Mouse (Mus musculus): ENCODE measurements around the gene Flna.
A peak's percentile ranks its signal among the peaks of the same experiment; 100 is the strongest.

Flna gene

DNA sequence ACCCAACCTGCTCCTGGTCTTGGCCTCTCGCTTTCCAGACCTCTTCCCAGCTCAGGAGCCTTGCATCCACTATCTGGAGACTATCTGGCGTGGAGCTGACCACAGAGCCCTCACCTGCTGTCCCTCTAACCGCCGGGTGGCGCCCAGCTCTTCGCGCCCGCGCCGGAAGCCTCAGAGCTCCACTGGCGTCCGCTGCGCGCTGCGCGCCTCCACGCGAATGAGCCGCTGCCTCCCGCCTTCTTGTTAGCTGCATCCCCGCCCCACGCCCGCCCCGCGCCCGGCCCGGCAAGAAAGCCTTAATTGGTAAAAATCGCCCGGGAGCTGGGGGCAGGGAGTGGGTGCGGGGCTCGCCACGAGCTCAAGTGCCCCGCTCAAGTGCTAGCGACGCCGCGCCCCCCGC, at the start of gene Flna:
TSS of gene Flna (minus strand) at position 206 of the 400 bp plus-strand sequence.
- DNase-seq (ENCODE audit: low spot score), result peak; percentile 69

DNA sequence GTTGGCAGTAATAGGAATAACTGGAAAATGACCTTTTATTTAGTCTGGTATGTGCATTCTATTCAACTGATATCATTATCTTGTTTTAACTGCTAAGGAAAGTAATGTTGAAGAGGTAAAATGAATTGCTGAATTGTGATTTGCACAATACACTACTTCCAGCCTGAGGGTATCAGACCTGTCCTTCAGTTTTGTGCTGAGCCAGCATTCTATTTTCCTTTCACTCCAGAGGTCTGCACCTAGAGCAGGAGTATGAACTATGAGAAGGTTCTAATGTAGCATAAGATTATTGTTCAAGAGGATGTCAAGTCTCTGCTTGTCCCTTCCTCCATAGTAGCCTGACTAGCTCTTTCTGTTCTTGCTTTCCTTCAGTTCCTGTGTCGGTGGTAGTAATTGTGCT, 48.7 kb upstream of the Flna start:
- DNase-seq (ENCODE audit: low spot score), result no peak

DNA sequence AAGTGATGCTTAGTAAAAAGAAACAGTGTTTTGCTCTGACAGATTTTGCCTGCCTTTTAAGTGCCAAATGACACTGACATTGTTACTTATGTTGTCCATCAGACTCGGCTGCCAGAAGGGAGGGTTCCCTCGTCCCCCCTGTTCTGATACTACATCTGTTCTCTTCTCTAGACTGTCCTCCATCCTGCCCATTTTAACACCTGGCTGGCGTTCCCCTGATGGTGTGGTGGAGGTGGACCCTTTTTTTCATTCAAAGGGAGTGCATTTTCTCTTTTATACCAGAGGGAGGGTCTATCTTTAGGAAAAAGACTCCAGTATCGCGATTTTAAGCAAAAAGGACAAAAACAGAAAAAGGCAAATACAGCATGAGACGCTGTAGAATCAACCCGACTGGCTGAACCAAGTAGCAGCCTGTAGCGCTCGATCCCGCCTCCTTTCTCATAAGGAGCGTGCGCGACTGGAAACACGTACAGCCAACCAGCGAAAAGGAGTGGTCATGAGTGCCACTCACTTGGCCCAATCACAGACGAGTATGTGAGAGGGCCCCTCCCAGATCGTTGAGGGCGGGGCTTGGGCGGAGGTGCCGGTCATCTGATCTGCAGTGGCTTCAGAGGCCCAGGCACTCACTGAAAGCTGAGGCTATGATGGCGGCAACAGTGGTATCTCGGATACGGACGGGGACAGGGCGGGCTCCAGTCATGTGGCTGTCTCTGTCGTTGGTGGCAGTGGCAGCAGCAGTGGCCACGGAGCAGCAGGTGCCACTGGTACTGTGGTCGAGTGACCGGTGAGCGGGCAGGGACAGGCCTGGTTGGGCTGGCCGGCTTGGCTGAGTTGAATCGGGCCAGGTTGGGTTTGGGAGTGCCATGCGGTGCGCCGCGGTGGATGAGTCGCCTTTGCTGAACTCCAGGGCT, 47.2 kb upstream of the Flna start, which contains the start of gene Atp6ap1:
TSS of gene Atp6ap1 (plus strand) at position 560 of the 911 bp plus-strand sequence.
- DNase-seq (ENCODE audit: low spot score), result peak; percentile 90

DNA sequence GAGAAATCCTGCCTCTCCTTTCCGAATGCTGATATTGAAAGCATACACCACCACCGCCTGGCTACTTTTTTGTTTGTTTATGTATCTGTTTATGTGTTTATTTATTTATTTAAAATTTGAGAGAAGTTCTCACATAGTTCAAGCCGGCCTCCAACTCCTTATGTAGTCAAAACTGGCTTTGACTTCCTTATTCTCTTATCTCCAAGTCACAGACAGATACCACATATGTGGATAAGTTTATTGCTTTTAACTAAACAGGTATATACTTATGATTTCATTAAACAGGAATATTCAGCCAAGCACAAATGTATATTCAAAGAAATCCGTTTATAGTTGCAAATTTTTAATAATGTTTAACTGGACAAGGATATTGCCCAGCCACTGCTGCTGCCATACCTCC, 43.8 kb upstream of the Flna start:
- no peak for DNase-seq (ENCODE audit: low spot score)

DNA sequence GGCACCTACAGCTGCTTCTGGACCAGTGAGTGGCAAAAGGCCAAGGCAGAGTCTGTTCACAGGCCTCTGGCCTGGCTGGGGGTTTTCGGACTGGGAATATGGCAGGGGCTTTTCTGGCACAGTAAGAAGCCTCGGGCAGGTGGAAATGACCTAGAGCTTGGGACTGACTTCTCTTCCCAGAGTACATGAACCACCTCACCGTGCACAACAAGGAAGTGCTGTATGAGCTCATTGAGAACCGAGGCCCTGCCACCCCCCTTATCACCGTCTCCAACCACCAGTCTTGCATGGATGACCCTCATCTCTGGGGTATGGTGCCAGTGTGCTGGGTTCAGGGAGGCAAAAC, 33.4 kb upstream of the Flna start:
- no peak for DNase-seq (ENCODE audit: low spot score)

DNA sequence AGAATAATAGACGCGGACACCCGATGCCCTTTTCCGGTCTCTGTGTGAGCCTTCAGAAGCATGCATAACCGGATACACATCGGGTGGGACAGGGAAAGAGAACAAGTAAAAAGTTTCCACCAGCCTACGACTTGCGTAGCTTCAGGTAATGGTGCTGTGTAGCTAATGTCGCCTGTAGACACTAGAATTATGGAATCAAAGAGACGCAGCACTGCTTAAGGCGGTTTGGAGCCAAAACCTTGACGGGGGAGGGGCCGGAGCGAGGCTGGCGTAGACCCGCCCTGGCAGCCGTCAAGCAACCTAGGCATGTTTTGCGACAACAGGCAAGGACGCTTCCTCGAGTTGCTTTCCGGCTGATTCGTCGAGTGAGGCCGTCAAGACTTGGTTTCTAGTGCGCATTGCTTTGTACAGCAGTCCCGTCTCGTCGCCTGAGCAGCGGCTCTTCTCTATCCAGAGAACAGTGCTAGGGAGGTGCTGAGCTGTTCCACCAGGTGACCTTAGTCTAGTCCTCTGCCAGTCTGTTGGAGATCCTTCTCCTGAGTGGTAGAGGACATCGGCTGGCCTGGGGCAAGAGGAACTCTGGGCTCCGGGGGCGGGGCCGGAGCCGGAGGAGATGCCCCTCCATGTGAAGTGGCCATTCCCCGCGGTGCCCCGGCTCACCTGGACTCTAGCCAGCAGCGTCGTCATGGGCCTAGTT, 32.9 kb upstream of the Flna start:
- DNase-seq (ENCODE audit: low spot score), result peak; percentile 80

DNA sequence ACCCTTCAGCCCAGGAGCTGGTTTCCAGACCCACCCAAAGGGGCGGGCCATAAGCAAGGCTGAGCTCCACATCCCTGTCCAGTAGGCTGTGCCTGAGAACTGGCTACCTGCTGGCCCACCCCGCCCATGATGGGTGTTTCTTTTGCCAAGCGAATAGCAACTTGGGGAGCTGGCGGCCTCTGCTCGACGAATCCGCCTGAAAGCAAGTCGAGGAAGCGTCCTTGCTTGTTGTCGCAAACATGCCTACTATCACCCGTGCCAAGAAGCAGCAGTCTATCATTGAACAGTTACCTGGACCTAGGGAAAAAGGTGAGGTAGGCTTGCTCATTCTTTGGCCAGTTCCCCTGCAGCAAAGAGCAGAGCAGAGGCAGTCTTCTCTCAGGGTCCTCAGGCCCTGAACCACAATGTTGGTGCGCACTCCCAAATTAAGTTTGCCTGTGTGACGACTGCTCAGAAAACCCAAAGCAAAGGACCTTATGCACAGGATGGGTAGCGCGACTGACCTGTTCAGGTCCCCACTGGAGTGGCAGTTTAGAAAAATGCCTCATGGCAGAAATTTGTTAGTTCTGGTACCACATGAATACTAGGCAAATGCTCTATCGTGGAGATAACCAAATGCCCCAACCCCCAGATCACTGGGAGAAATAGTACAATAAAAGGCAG, 32.2 kb upstream of the Flna start, which contains the start of the genes Taz and Dnase1l1:
TSS of gene Taz (plus strand) at position 181 of the 663 bp plus-strand sequence.
TSS of gene Dnase1l1 (minus strand) at position 606 of the 663 bp plus-strand sequence.
- DNase-seq (ENCODE audit: low spot score), result peak; percentile 79

DNA sequence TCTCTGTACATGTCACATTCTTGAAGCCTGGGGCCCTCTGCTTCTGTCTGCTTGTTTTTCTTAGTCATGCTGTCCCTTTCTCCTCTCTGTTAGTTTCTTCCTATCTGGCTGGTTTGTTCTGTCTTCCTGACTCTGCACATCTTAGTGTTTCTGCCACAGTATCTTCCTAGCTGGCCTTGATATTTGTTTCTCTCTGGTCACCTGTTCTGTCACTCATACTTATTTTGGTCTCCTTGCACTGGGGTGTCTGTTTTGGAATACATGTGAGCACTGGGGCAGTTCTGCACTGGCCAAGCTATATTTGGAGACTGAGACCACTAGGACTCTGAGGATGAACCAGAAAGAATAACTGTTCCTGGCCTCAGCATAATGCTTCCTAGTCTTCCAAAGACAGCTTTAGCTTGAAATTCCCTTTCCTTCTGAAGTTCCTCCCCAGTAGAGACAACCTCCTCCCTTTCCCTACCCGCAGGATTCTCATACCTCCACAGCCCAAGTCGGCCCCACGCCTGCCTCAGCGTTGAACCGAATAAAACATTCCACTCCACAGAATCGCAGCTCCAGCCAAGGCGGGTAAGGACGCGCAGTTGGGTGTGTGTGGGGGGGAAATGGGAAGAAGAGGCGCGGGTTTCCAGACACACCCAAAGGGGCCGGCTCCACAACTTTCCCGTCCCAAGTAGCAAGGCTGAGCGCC, 31.6 kb upstream of the Flna start:
- DNase-seq (ENCODE audit: low spot score), result no peak

DNA sequence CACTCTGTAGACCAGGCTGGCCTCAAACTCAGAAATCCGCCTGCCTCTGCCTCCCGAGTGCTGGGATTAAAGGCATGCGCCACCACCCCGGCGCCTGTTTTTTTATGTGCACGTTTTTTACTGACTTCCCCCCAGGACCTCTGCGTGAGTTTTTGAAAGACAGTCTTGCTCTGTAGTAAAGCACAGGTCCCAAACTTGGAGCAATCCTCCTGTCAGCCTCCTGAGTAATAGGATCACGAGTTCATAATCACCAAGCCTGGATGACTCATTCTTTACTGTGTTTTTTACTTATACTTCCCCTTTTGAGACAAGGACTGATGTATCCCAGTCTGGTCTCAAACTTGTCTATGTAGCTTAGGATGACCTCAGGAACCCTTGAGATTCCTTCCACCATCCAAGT, 28.3 kb upstream of the Flna start:
- DNase-seq (ENCODE audit: low spot score), result no peak

DNA sequence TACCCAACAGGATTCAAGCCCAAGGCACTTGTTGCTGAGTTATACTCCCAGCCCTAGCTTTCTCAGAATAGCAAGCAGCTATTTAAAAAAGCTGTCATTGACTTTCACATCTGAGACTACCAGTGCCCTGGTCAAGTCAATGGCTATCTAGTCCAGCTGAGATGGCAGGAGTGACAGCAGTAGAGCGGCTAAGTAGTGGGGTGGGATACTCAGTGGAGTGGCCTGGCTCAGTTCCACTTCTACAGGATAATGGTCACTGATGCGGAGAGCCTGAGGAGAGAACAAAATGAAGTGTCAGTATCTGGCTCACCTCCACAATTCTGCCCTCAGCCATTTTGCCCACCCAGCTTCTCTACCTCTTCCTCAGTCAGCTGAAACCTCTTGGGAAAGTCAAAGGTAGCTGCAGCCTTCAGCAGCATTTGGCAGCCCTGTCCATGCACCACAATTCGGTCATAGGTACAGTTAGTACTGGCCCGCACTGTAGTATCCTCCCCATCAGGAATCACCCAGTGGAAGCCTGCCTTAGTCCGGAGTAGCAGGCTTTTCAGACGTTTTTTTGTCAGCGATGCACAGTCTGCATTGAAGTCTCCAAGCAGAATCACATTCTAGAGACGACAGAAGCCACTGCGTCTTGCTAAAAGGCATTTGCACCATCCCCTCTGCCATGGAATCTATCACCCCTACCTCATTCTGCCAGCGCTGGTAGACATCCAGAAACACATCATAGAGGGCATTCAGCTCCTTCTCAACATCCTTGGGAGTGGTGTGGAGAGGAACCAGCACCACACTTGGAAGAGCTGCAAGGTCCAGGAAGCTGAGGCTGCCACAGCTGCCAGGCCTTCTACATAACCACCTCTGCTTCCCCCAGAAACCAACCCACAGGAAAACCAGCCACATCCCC, 24.1 kb upstream of the Flna start:
- no peak for DNase-seq (ENCODE audit: low spot score)

DNA sequence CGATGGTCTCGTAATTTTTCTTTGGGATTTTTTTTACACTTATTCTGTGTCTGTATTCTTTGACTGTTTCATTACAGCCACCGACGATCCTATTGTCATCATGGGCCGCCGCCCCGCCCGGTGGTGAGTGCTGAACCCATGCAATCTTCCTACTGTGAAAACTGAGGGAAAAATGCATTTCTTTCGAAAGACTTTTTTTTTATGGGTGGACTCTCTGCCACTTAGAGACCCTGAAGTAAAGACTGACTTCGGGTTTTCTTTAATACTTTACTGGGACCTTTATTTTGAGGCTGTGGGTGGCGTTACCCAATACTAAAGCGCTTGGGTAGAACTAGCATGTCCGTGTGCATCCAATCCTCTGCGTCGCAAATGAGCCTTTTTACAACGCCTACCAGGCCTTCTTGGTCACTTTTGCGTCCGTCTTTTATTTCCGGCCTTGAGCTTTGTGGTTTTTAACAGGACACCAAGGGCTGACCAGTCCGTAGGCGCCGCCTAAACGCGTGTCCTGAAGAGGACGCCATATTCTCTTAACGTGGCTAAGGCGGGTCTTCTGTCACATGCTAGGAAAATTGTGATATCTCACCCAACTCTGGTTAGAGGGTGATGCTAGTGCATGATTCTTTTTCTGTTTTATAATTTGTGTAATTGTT, 21.4 kb upstream of the Flna start:
- peak; percentile 16 for DNase-seq (ENCODE audit: low spot score)

DNA sequence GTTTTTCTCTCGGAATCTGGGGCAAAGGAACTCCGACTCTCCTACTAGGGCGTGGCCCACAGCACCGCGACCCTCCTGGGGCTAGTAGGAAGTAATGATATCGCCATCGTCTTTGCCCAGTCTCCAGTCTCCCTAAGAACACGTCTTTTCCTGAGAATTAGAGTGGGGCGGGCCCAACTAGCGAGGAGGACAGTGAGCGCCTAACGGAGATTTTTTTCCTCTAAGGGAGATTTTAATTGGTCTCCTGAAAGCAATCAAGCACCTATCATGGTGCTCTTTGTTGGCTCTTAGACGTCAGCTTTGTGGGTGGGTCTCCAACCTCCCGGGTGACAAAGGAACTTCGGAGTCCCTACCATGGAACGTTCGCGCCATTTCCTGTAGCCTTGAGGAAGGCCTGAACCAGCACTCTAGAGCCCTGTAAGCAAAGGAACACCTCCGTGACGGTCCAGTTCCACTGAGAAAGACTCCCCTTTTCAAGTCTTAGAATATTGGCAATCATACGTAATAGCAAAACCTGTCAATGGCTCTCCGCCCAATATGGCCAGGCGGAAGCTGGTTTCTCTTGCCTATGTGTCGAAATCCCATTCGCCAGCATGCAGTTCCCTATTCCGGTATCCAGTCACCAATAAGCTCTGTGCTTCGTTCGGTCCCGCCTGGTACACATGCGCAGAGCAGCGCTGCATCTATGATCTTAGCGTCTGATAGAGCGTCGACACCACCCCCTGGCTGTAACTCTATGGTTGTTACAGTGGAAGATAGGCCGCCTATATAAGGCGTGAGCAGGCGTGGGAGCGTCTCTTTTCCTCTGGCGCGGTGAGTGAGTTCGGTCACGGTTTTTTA, 20.7 kb upstream of the Flna start, which contains the start of gene Rpl10:
TSS of gene Rpl10 (plus strand) at position 751 of the 840 bp plus-strand sequence.
- peak; percentile 83 for DNase-seq (ENCODE audit: low spot score)

DNA sequence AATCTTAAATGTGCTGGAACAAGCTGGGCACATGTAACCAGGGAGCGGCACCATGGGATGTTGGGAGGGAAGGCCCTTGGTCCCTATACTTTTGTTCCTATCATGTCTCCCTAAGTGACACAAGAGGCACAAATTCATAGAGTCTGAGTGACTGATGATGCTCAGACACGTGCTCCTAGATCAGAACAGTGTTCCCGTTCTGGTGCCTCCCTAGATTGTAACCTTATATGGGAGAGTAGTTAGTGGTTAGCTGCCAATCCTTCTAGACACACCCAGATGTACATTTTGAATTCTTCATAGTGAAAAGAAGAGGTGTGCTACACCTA, 20.1 kb upstream of the Flna start:
- no peak for DNase-seq (ENCODE audit: low spot score)

DNA sequence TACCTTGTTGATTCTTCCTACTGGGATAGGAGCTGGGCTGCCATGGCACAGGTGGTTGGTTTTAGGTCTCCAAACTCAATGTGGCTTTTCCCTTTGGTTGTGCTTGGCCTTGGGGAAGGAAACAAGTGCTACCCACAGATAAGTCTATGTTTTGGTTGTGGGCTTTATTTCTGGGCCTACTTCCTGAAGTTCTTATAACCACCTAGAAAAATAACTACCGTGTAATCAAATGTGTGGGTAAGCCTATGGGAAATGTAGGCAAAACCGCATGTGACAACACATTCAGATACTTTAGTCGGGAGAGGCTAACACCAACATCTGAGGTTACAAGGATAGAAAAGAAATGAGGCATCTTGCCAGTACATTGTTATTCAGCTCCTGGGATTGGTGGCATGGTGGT, 8.1 kb upstream of the Flna start:
- DNase-seq (ENCODE audit: low spot score), result no peak

DNA sequence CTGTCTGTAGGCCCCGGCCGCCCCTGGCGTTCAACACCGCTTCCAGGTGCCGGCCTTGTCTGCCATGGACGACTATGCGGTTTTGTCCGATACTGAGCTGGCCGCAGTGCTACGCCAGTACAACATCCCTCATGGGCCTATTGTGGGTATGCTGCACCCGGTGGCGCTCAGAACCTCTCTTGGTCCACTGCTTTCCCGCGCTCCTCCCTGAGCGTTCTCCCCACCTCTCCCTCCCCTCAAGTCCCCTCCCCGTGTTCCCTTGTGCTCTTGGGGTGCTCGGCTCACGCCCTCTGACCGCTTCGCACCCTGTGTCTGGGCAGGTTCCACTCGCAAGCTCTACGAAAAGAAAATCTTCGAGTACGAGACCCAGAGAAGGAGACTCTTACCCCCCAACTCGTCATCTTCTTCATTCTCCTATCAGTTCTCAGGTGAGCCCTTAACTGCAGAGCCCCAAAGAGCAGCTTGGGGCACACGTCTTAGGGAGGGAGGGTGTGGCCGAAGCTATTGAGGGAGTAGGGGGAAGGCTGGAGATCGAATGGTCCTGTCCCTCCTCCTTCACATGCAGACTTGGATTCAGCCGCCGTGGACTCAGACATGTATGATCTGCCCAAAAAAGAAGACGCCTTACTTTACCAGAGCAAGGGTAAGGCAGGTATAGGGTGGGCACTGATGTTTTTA, 5.4 kb upstream of the Flna start:
- no peak for DNase-seq (ENCODE audit: low spot score)

DNA sequence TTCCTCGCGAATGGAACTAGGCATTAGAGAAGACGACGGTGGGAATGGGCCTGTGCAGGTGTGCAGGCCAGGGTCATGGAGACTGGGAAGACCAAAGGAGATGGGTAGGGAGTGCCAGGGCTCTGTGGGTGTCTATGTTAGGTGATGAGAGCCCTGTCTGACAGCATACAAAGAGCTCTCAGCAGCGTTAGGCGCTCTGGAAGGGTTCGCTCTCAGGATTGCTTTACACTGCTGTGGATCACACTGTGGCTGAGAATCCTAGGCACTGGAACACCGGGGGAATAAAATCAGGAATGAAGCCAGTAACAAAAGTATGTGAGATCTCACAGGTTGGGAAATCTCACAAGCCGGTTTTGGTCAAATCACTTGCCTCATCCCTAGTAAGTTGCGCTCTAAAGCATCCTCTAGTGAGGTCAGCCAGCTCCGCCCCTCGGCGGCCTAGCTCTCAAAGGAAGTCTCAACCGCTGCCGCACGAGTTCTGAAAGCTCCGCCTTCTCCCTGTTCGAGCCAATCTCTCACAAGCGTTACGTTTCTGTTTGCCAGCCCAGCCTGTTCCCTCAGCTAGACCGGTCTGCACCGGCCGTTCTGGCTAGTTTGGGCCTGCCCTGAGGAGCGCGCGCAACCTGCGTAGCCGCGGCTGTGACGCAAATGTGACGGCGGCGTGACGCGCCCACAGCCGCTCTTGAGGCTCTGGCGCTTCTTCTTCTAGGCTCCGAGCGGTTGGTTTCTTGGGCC, 4.7 kb upstream of the Flna start, which contains the start of gene Emd:
TSS of gene Emd (plus strand) at position 535 of the 735 bp plus-strand sequence.
- DNase-seq (ENCODE audit: low spot score), result peak; percentile 85

DNA sequence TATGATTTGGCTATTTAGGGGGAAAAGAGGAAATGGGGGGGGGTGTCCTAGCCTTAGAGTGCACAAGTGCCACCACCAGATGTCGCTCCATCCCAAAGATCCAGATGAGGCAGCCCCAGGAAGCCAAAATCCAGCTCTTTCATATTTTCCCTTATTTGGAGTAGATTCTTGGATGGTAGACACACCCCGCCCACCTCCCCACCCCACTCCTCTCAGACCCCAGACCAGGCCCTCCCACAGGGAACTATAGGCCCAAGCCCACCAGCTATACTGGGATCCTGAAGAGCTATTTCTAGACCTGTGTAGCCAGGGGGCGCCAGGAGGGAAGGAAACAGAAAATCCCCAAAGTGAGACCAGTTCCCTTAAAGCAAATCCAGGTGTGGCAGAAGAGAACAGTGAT, 969 bp downstream of the Flna start:
- peak; percentile 53 for DNase-seq (ENCODE audit: low spot score)

DNA sequence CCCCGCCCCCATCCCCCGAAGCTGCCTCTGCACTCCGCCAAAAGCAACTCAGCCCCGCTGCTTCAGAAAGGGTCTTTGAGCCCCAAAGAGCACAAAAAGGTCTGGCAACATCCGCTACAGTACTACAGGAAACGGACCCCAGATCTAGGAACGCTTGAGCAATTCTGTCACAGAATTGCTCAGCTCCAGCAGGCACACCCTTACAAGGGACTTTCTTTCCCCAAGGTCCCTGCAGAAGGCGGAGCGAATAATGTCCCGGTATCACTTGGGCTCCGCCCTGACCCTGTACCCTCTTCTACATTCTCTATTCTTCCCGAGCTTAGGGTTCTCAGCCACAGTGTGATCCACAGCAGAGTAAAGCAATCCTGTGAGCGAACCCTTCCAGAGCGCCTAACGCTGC, 2.9 kb downstream of the Flna start:
- DNase-seq (ENCODE audit: low spot score), result no peak
